Mouse (Mus musculus): ENCODE measurements around the gene Opcml. TPM values are rescaled to one million over a fixed set of nuclear protein-coding genes. Genes with fewer than 3 reads are reported as not detected.

Gene Opcml
- total and polyA plus RNA-seq, 2 experiments from 2014 or later: 48.3 to 88.2 TPM

- no peak for TF ChIP-seq CTCF (IDR thresholded peaks at IDR 0.05; ENCODE audit: low read depth)
- WGBS: 67% methylated on average over 4 of the region's 4 CpGs
- no peak overlapping the region for H3K4me2 ChIP-seq (ENCODE audit: low read depth, low read length)
- H3K4me1 ChIP-seq (ENCODE audit: insufficient read depth, low read length): peaks cover 4% of the 10 kb centered on the region; the same call in 1 of the 2 replicates
- no peaks in the 10 kb centered on the region for H3K9me3 ChIP-seq (ENCODE audit: low read length)
- no peak overlapping the region for H3K27ac ChIP-seq
- no peak overlapping the region for H3K4me3 ChIP-seq (ENCODE audit: low read length)
- no peaks in the 10 kb centered on the region for H3K36me3 ChIP-seq (ENCODE audit: insufficient read depth, low read length)
- no peak overlapping the region for H3K9ac ChIP-seq (replicated peaks; ENCODE audit: low read length)
- H3K27me3 ChIP-seq (ENCODE audit: insufficient read depth, low read length): no peaks in the 10 kb centered on the region
- ATAC-seq (no peak), DNase-seq (ENCODE audit: low spot score) (no peak)
Measured at GRCm38 (mm10) chr9:28489828-28490227, 699.3 kb downstream of the Opcml start.

- H3K4me2 ChIP-seq (ENCODE audit: low read depth, low read length): no peak overlapping the region
- no peak overlapping the region for H3K27ac ChIP-seq
- WGBS: 74% methylated on average over 3 of the region's 3 CpGs
- no peak for TF ChIP-seq CTCF (IDR thresholded peaks at IDR 0.05; ENCODE audit: low read depth)
- H3K9me3 ChIP-seq (ENCODE audit: low read length): no peaks in the 10 kb centered on the region
- DNase-seq (ENCODE audit: low spot score) (no peak), ATAC-seq (no peak)
- no peak overlapping the region for H3K9ac ChIP-seq (replicated peaks; ENCODE audit: low read length)
- no peaks in the 10 kb centered on the region for H3K36me3 ChIP-seq (ENCODE audit: insufficient read depth, low read length)
- no peaks in the 10 kb centered on the region for H3K27me3 ChIP-seq (ENCODE audit: insufficient read depth, low read length)
- H3K4me3 ChIP-seq (ENCODE audit: low read length): no peak overlapping the region
- peaks cover 4% of the 10 kb centered on the region; the same call in 1 of the 2 replicates for H3K4me1 ChIP-seq (ENCODE audit: insufficient read depth, low read length)
Measured at GRCm38 (mm10) chr9:28490410-28490809, 699.8 kb downstream of the Opcml start.

GRCm38 (mm10) chr9:28499841-28500794 lies 709.5 kb downstream of the Opcml start:
- H3K4me1 ChIP-seq (ENCODE audit: insufficient read depth, low read length): no peaks in the 10 kb centered on the region
- ATAC-seq (no peak), DNase-seq (ENCODE audit: low spot score) (no peak)
- no peak overlapping the region for H3K4me3 ChIP-seq (ENCODE audit: low read length)
- TF ChIP-seq CTCF (IDR thresholded peaks at IDR 0.05; ENCODE audit: low read depth): no peak
- H3K36me3 ChIP-seq (ENCODE audit: insufficient read depth, low read length): no peaks in the 10 kb centered on the region
- H3K27me3 ChIP-seq (ENCODE audit: insufficient read depth, low read length): no peaks in the 10 kb centered on the region
- H3K9ac ChIP-seq (replicated peaks; ENCODE audit: low read length): no peak overlapping the region
- 66% methylated on average over 12 of the region's 12 CpGs for WGBS
- no peaks in the 10 kb centered on the region for H3K9me3 ChIP-seq (ENCODE audit: low read length)
- H3K4me2 ChIP-seq (ENCODE audit: low read depth, low read length): no peak overlapping the region
- H3K27ac ChIP-seq: no peak overlapping the region

GRCm38 (mm10) chr9:28513905-28514304 lies 723.3 kb downstream of the Opcml start:
- DNase-seq (ENCODE audit: low spot score) (no peak), ATAC-seq (no peak)
- H3K9ac ChIP-seq (replicated peaks; ENCODE audit: low read length): no peak overlapping the region
- WGBS: 95% methylated on average over 3 of the region's 3 CpGs
- no peak overlapping the region for H3K4me2 ChIP-seq (ENCODE audit: low read depth, low read length)
- no peaks in the 10 kb centered on the region for H3K36me3 ChIP-seq (ENCODE audit: insufficient read depth, low read length)
- no peak for TF ChIP-seq CTCF (IDR thresholded peaks at IDR 0.05; ENCODE audit: low read depth)
- H3K4me1 ChIP-seq (ENCODE audit: insufficient read depth, low read length): no peaks in the 10 kb centered on the region
- H3K9me3 ChIP-seq (ENCODE audit: low read length): no peaks in the 10 kb centered on the region
- H3K27ac ChIP-seq: no peak overlapping the region
- no peaks in the 10 kb centered on the region for H3K27me3 ChIP-seq (ENCODE audit: insufficient read depth, low read length)
- H3K4me3 ChIP-seq (ENCODE audit: low read length): no peak overlapping the region

GRCm38 (mm10) chr9:28533191-28533590 lies 742.6 kb downstream of the Opcml start:
- no peak for TF ChIP-seq CTCF (IDR thresholded peaks at IDR 0.05; ENCODE audit: low read depth)
- no peak overlapping the region for H3K4me3 ChIP-seq (ENCODE audit: low read length)
- DNase-seq (ENCODE audit: low spot score): no peak
- no peak overlapping the region for H3K27ac ChIP-seq
- no peaks in the 10 kb centered on the region for H3K9me3 ChIP-seq (ENCODE audit: low read length)
- H3K27me3 ChIP-seq (ENCODE audit: insufficient read depth, low read length): no peaks in the 10 kb centered on the region
- H3K36me3 ChIP-seq (ENCODE audit: insufficient read depth, low read length): no peaks in the 10 kb centered on the region
- no peak for ATAC-seq
- no peak overlapping the region for H3K9ac ChIP-seq (replicated peaks; ENCODE audit: low read length)
- WGBS: 60% methylated on average over 1 of the region's 1 CpGs
- H3K4me1 ChIP-seq (ENCODE audit: insufficient read depth, low read length): no peaks in the 10 kb centered on the region
- H3K4me2 ChIP-seq (ENCODE audit: low read depth, low read length): no peak overlapping the region

- DNase-seq (ENCODE audit: low spot score) (no peak), ATAC-seq (no peak)
- TF ChIP-seq CTCF (IDR thresholded peaks at IDR 0.05; ENCODE audit: low read depth): no peak
Measured at GRCm38 (mm10) chr9:28535006-28535405, 744.4 kb downstream of the Opcml start.

GRCm38 (mm10) chr9:28536637-28537036 lies 746.1 kb downstream of the Opcml start:
- H3K27ac ChIP-seq: no peak overlapping the region
- no peak for ATAC-seq

More at GRCm38 (mm10) chr9:28535006-28535405, 744.4 kb downstream of the Opcml start:
- Histone ChIP-seq H3K4me1 (ENCODE audit: insufficient read depth, low read length) (0 out of 2 replicates have a peak, but pooled peaks cover 5% of the 10 kb centered on the region), H3K4me3 (ENCODE audit: low read length) (no peak overlapping the region), H3K9ac (replicated peaks; ENCODE audit: low read length) (no peak overlapping the region), H3K4me2 (ENCODE audit: low read depth, low read length) (no peak overlapping the region), H3K9me3 (ENCODE audit: low read length) (no peaks in the 10 kb centered on the region), H3K27ac (no peak overlapping the region), H3K27me3 (ENCODE audit: insufficient read depth, low read length) (no peaks in the 10 kb centered on the region), H3K36me3 (ENCODE audit: insufficient read depth, low read length) (no peaks in the 10 kb centered on the region)
- 93% methylated on average over 4 of the region's 4 CpGs for WGBS

More at GRCm38 (mm10) chr9:28536637-28537036, 746.1 kb downstream of the Opcml start:
- WGBS: 69% methylated on average over 4 of the region's 4 CpGs
- H3K9ac ChIP-seq (replicated peaks; ENCODE audit: low read length): no peak overlapping the region
- H3K9me3 ChIP-seq (ENCODE audit: low read length): no peaks in the 10 kb centered on the region
- 0 out of 2 replicates have a peak, but pooled peaks cover 7% of the 10 kb centered on the region for H3K4me1 ChIP-seq (ENCODE audit: insufficient read depth, low read length)
- no peak overlapping the region for H3K4me2 ChIP-seq (ENCODE audit: low read depth, low read length)
- H3K4me3 ChIP-seq (ENCODE audit: low read length): no peak overlapping the region
- DNase-seq (ENCODE audit: low spot score): no peak
- TF ChIP-seq CTCF (IDR thresholded peaks at IDR 0.05; ENCODE audit: low read depth): no peak
- no peaks in the 10 kb centered on the region for H3K36me3 ChIP-seq (ENCODE audit: insufficient read depth, low read length)
- H3K27me3 ChIP-seq (ENCODE audit: insufficient read depth, low read length): no peaks in the 10 kb centered on the region
